Mouse (Mus musculus): Measurements from ENCODE around the gene Crybb3. TPM values are rescaled to one million over a fixed set of nuclear protein-coding genes. Genes with fewer than 3 reads are reported as not detected.

Gene Crybb3
- polyA plus RNA-seq, 1 experiment from 2014 or later: 0.47 TPM

- Histone ChIP-seq H3K27me3 (ENCODE audit: control insufficient read depth, insufficient read depth, low read length) (no peaks in the 10 kb centered on the region), H3K4me3 (ENCODE audit: low read length) (no peak overlapping the region), H3K9me3 (ENCODE audit: control insufficient read depth, low read length) (no peaks in the 10 kb centered on the region), H3K4me2 (replicated peaks; ENCODE audit: low read depth, low read length) (no peak overlapping the region), H3K36me3 (ENCODE audit: control insufficient read depth, insufficient read depth, low read length) (no peaks in the 10 kb centered on the region), H3K4me1 (ENCODE audit: control insufficient read depth, insufficient read depth, low read length) (peaks cover 16% of the 10 kb centered on the region), H3K27ac (ENCODE audit: low read depth, low read length) (no peak overlapping the region), H3K9ac (ENCODE audit: low read depth, low read length) (no peak overlapping the region)
- ATAC-seq (ENCODE audit: low FRiP score, low TSS enrichment): no peak
- WGBS: 68% methylated on average over 3 of the region's 3 CpGs
Observed at GRCm38 (mm10) chr5:113107709-113108108, 26.3 kb upstream of the Crybb3 start.

GRCm38 (mm10) chr5:113106594-113106993, 25.2 kb upstream of the Crybb3 start:
- H3K4me2 ChIP-seq (replicated peaks; ENCODE audit: low read depth, low read length): no peak overlapping the region
- no peak overlapping the region for H3K27ac ChIP-seq (ENCODE audit: low read depth, low read length)
- WGBS: 51% methylated on average over 7 of the region's 7 CpGs
- no peak overlapping the region for H3K9ac ChIP-seq (ENCODE audit: low read depth, low read length)
- H3K4me1 ChIP-seq (ENCODE audit: control insufficient read depth, insufficient read depth, low read length): peaks cover 8% of the 10 kb centered on the region; the same call in 1 of the 2 replicates
- no peak for ATAC-seq (ENCODE audit: low FRiP score, low TSS enrichment)
- H3K36me3 ChIP-seq (ENCODE audit: control insufficient read depth, insufficient read depth, low read length): no peaks in the 10 kb centered on the region
- no peaks in the 10 kb centered on the region for H3K27me3 ChIP-seq (ENCODE audit: control insufficient read depth, insufficient read depth, low read length)
- no peaks in the 10 kb centered on the region for H3K9me3 ChIP-seq (ENCODE audit: control insufficient read depth, low read length)
- no peak overlapping the region for H3K4me3 ChIP-seq (ENCODE audit: low read length)

- WGBS: 90% methylated on average over 4 of the region's 4 CpGs
- Histone ChIP-seq H3K4me1 (ENCODE audit: control insufficient read depth, insufficient read depth, low read length) (no peaks in the 10 kb centered on the region), H3K27ac (ENCODE audit: low read depth, low read length) (no peak overlapping the region), H3K4me2 (replicated peaks; ENCODE audit: low read depth, low read length) (no peak overlapping the region), H3K9me3 (ENCODE audit: control insufficient read depth, low read length) (no peaks in the 10 kb centered on the region), H3K27me3 (ENCODE audit: control insufficient read depth, insufficient read depth, low read length) (no peaks in the 10 kb centered on the region), H3K36me3 (ENCODE audit: control insufficient read depth, insufficient read depth, low read length) (no peaks in the 10 kb centered on the region), H3K9ac (ENCODE audit: low read depth, low read length) (no peak overlapping the region), H3K4me3 (ENCODE audit: low read length) (no peak overlapping the region)
- ATAC-seq (ENCODE audit: low FRiP score, low TSS enrichment): no peak
Observed at GRCm38 (mm10) chr5:113105481-113105880, 24.1 kb upstream of the Crybb3 start.

- Histone ChIP-seq H3K4me1 (ENCODE audit: control insufficient read depth, insufficient read depth, low read length) (no peaks in the 10 kb centered on the region), H3K27me3 (ENCODE audit: control insufficient read depth, insufficient read depth, low read length) (no peaks in the 10 kb centered on the region), H3K9ac (ENCODE audit: low read depth, low read length) (no peak overlapping the region), H3K36me3 (ENCODE audit: control insufficient read depth, insufficient read depth, low read length) (no peaks in the 10 kb centered on the region), H3K9me3 (ENCODE audit: control insufficient read depth, low read length) (no peaks in the 10 kb centered on the region), H3K4me3 (ENCODE audit: low read length) (no peak overlapping the region), H3K4me2 (replicated peaks; ENCODE audit: low read depth, low read length) (no peak overlapping the region), H3K27ac (ENCODE audit: low read depth, low read length) (no peak overlapping the region)
- 73% methylated on average over 9 of the region's 9 CpGs for WGBS
- ATAC-seq (ENCODE audit: low FRiP score, low TSS enrichment): no peak
Observed at GRCm38 (mm10) chr5:113105035-113105434, 23.7 kb upstream of the Crybb3 start.

- Histone ChIP-seq H3K4me3 (ENCODE audit: low read length) (no peak overlapping the region), H3K9me3 (ENCODE audit: control insufficient read depth, low read length) (no peaks in the 10 kb centered on the region), H3K9ac (ENCODE audit: low read depth, low read length) (no peak overlapping the region), H3K4me1 (ENCODE audit: control insufficient read depth, insufficient read depth, low read length) (no peaks in the 10 kb centered on the region), H3K4me2 (replicated peaks; ENCODE audit: low read depth, low read length) (no peak overlapping the region), H3K27me3 (ENCODE audit: control insufficient read depth, insufficient read depth, low read length) (no peaks in the 10 kb centered on the region), H3K36me3 (ENCODE audit: control insufficient read depth, insufficient read depth, low read length) (no peaks in the 10 kb centered on the region), H3K27ac (ENCODE audit: low read depth, low read length) (no peak overlapping the region)
- 46% methylated on average over 7 of the region's 7 CpGs for WGBS
- ATAC-seq (ENCODE audit: low FRiP score, low TSS enrichment): no peak
Observed at GRCm38 (mm10) chr5:113102455-113102854, 21.1 kb upstream of the Crybb3 start.

GRCm38 (mm10) chr5:113101457-113101856, 20.1 kb upstream of the Crybb3 start:
- Histone ChIP-seq H3K36me3 (ENCODE audit: control insufficient read depth, insufficient read depth, low read length) (peaks cover 6% of the 10 kb centered on the region; the same call in 1 of the 2 replicates), H3K9ac (ENCODE audit: low read depth, low read length) (no peak overlapping the region), H3K4me1 (ENCODE audit: control insufficient read depth, insufficient read depth, low read length) (no peaks in the 10 kb centered on the region), H3K4me3 (ENCODE audit: low read length) (no peak overlapping the region), H3K9me3 (ENCODE audit: control insufficient read depth, low read length) (no peaks in the 10 kb centered on the region), H3K4me2 (replicated peaks; ENCODE audit: low read depth, low read length) (no peak overlapping the region), H3K27me3 (ENCODE audit: control insufficient read depth, insufficient read depth, low read length) (no peaks in the 10 kb centered on the region), H3K27ac (ENCODE audit: low read depth, low read length) (no peak overlapping the region)
- ATAC-seq (ENCODE audit: low FRiP score, low TSS enrichment): no peak
- 82% methylated on average over 10 of the region's 10 CpGs for WGBS

- no peaks in the 10 kb centered on the region for H3K9me3 ChIP-seq (ENCODE audit: control insufficient read depth, low read length)
- WGBS: 87% methylated on average over 11 of the region's 11 CpGs
- H3K27me3 ChIP-seq (ENCODE audit: control insufficient read depth, insufficient read depth, low read length): no peaks in the 10 kb centered on the region
- H3K9ac ChIP-seq (ENCODE audit: low read depth, low read length): no peak overlapping the region
- peaks cover 14% of the 10 kb centered on the region; the same call in 1 of the 2 replicates for H3K36me3 ChIP-seq (ENCODE audit: control insufficient read depth, insufficient read depth, low read length)
- no peak overlapping the region for H3K4me3 ChIP-seq (ENCODE audit: low read length)
- no peaks in the 10 kb centered on the region for H3K4me1 ChIP-seq (ENCODE audit: control insufficient read depth, insufficient read depth, low read length)
- H3K27ac ChIP-seq (ENCODE audit: low read depth, low read length): no peak overlapping the region
- no peak overlapping the region for H3K4me2 ChIP-seq (replicated peaks; ENCODE audit: low read depth, low read length)
- no peak for ATAC-seq (ENCODE audit: low FRiP score, low TSS enrichment)
Observed at GRCm38 (mm10) chr5:113100422-113100821, 19.0 kb upstream of the Crybb3 start.

- Histone ChIP-seq H3K9ac (ENCODE audit: low read depth, low read length) (no peak overlapping the region), H3K36me3 (ENCODE audit: control insufficient read depth, insufficient read depth, low read length) (peaks cover 20% of the 10 kb centered on the region; the same call in 1 of the 2 replicates), H3K9me3 (ENCODE audit: control insufficient read depth, low read length) (no peaks in the 10 kb centered on the region), H3K4me1 (ENCODE audit: control insufficient read depth, insufficient read depth, low read length) (no peaks in the 10 kb centered on the region), H3K4me2 (replicated peaks; ENCODE audit: low read depth, low read length) (no peak overlapping the region), H3K4me3 (ENCODE audit: low read length) (no peak overlapping the region), H3K27me3 (ENCODE audit: control insufficient read depth, insufficient read depth, low read length) (no peaks in the 10 kb centered on the region), H3K27ac (ENCODE audit: low read depth, low read length) (no peak overlapping the region)
- ATAC-seq (ENCODE audit: low FRiP score, low TSS enrichment): peak; percentile 22
- 13% methylated on average over 1 of the region's 1 CpGs for WGBS
Observed at GRCm38 (mm10) chr5:113099546-113099945, 18.2 kb upstream of the Crybb3 start.

GRCm38 (mm10) chr5:113097551-113097950, 16.2 kb upstream of the Crybb3 start:
- Histone ChIP-seq H3K36me3 (ENCODE audit: control insufficient read depth, insufficient read depth, low read length) (peaks cover 20% of the 10 kb centered on the region; the same call in 1 of the 2 replicates), H3K9me3 (ENCODE audit: control insufficient read depth, low read length) (no peaks in the 10 kb centered on the region), H3K27me3 (ENCODE audit: control insufficient read depth, insufficient read depth, low read length) (no peaks in the 10 kb centered on the region), H3K4me2 (replicated peaks; ENCODE audit: low read depth, low read length) (no peak overlapping the region), H3K27ac (ENCODE audit: low read depth, low read length) (no peak overlapping the region), H3K4me1 (ENCODE audit: control insufficient read depth, insufficient read depth, low read length) (no peaks in the 10 kb centered on the region), H3K4me3 (ENCODE audit: low read length) (no peak overlapping the region), H3K9ac (ENCODE audit: low read depth, low read length) (no peak overlapping the region)
- ATAC-seq (ENCODE audit: low FRiP score, low TSS enrichment): no peak
- 89% methylated on average over 17 of the region's 17 CpGs for WGBS
